Mouse (Mus musculus): ENCODE results near the gene Ccdc69. TPM values are rescaled to one million over a fixed set of nuclear protein-coding genes. Genes with fewer than 3 reads are reported as not detected.

Ccdc69 gene
- polyA plus RNA-seq, 1 experiment from 2014 or later, result 0.39 TPM

GRCm38 (mm10) chr11:55089892-55090291, 12.0 kb upstream of the Ccdc69 start:
- DNase-seq (ENCODE audit: low spot score), result no peak
- Histone ChIP-seq H3K27me3 (ENCODE audit: low read depth, poor library complexity, severe bottlenecking) (peaks cover 6% of the 10 kb centered on the region; the same call in 1 of the 2 replicates), H3K4me1 (peaks cover 3% of the 10 kb centered on the region), H3K36me3 (no peaks in the 10 kb centered on the region), H3K27ac (replicated peaks) (no peak overlapping the region), H3K4me3 (no peak overlapping the region), H3K9me3 (replicated peaks) (no peaks in the 10 kb centered on the region)
- 83% methylated on average over 2 of the region's 2 CpGs for WGBS

GRCm38 (mm10) chr11:55087006-55087405, 9.1 kb upstream of the Ccdc69 start:
- H3K4me3 ChIP-seq, result no peak overlapping the region
- DNase-seq (ENCODE audit: low spot score), result peak; percentile 79
- peaks cover 3% of the 10 kb centered on the region for H3K4me1 ChIP-seq
- H3K36me3 ChIP-seq, result no peaks in the 10 kb centered on the region
- peaks cover 6% of the 10 kb centered on the region; the same call in 1 of the 2 replicates for H3K27me3 ChIP-seq (ENCODE audit: low read depth, poor library complexity, severe bottlenecking)
- H3K27ac ChIP-seq (replicated peaks), result no peak overlapping the region
- 0 out of 2 replicates have a peak, but pooled peaks cover 3% of the 10 kb centered on the region for H3K9me3 ChIP-seq (replicated peaks)
- 5% methylated on average over 10 of the region's 10 CpGs for WGBS

GRCm38 (mm10) chr11:55085396-55085795, 7.5 kb upstream of the Ccdc69 start:
- Histone ChIP-seq H3K27me3 (ENCODE audit: low read depth, poor library complexity, severe bottlenecking) (peaks cover 6% of the 10 kb centered on the region; the same call in 1 of the 2 replicates), H3K9me3 (replicated peaks) (0 out of 2 replicates have a peak, but pooled peaks cover 5% of the 10 kb centered on the region), H3K27ac (replicated peaks) (no peak overlapping the region), H3K4me3 (no peak overlapping the region), H3K36me3 (no peaks in the 10 kb centered on the region), H3K4me1 (peaks cover 3% of the 10 kb centered on the region)
- WGBS, result 61% methylated on average over 5 of the region's 5 CpGs
- DNase-seq (ENCODE audit: low spot score), result no peak

- no peak overlapping the region for H3K4me3 ChIP-seq
- 81% methylated on average over 4 of the region's 4 CpGs for WGBS
- H3K4me1 ChIP-seq, result peaks cover 3% of the 10 kb centered on the region
- H3K27me3 ChIP-seq (ENCODE audit: low read depth, poor library complexity, severe bottlenecking), result peaks cover 8% of the 10 kb centered on the region
- no peaks in the 10 kb centered on the region for H3K36me3 ChIP-seq
- H3K27ac ChIP-seq (replicated peaks), result no peak overlapping the region
- DNase-seq (ENCODE audit: low spot score), result no peak
- peaks cover 5% of the 10 kb centered on the region; the same call in 1 of the 2 replicates for H3K9me3 ChIP-seq (replicated peaks)
Measured at GRCm38 (mm10) chr11:55084629-55085028, 6.7 kb upstream of the Ccdc69 start.

GRCm38 (mm10) chr11:55081206-55081605, 3.3 kb upstream of the Ccdc69 start:
- DNase-seq (ENCODE audit: low spot score), result no peak

GRCm38 (mm10) chr11:55079180-55079579, 1.2 kb upstream of the Ccdc69 start:
- 78% methylated on average over 4 of the region's 4 CpGs for WGBS
- Histone ChIP-seq H3K27ac (replicated peaks) (no peak overlapping the region), H3K4me3 (no peak overlapping the region), H3K9me3 (replicated peaks) (peaks cover 5% of the 10 kb centered on the region; the same call in 1 of the 2 replicates), H3K27me3 (ENCODE audit: low read depth, poor library complexity, severe bottlenecking) (peaks cover 40% of the 10 kb centered on the region), H3K4me1 (peaks cover 19% of the 10 kb centered on the region), H3K36me3 (no peaks in the 10 kb centered on the region)
- DNase-seq (ENCODE audit: low spot score), result no peak

More at GRCm38 (mm10) chr11:55081206-55081605, 3.3 kb upstream of the Ccdc69 start:
- peaks cover 5% of the 10 kb centered on the region; the same call in 1 of the 2 replicates for H3K9me3 ChIP-seq (replicated peaks)
- no peak overlapping the region for H3K4me3 ChIP-seq
- no peaks in the 10 kb centered on the region for H3K36me3 ChIP-seq
- peaks cover 19% of the 10 kb centered on the region for H3K4me1 ChIP-seq
- no peak overlapping the region for H3K27ac ChIP-seq (replicated peaks)
- 89% methylated on average over 9 of the region's 9 CpGs for WGBS
- H3K27me3 ChIP-seq (ENCODE audit: low read depth, poor library complexity, severe bottlenecking), result peaks cover 37% of the 10 kb centered on the region

- Histone ChIP-seq H3K36me3 (no peaks in the 10 kb centered on the region), H3K9me3 (replicated peaks) (peaks cover 5% of the 10 kb centered on the region; the same call in 1 of the 2 replicates), H3K27me3 (ENCODE audit: low read depth, poor library complexity, severe bottlenecking) (peaks cover 40% of the 10 kb centered on the region), H3K27ac (replicated peaks) (no peak overlapping the region), H3K4me3 (peak overlapping the region; percentile 63), H3K4me1 (peaks cover 19% of the 10 kb centered on the region)
- no peak for DNase-seq (ENCODE audit: low spot score)
- 65% methylated on average over 3 of the region's 3 CpGs for WGBS
Measured at GRCm38 (mm10) chr11:55078502-55078901, 571 bp upstream of the Ccdc69 start.

GRCm38 (mm10) chr11:55076234-55076633, 1.7 kb downstream of the Ccdc69 start:
- Histone ChIP-seq H3K36me3 (no peaks in the 10 kb centered on the region), H3K4me3 (no peak overlapping the region), H3K4me1 (peaks cover 19% of the 10 kb centered on the region), H3K27me3 (ENCODE audit: low read depth, poor library complexity, severe bottlenecking) (peaks cover 40% of the 10 kb centered on the region), H3K9me3 (replicated peaks) (no peaks in the 10 kb centered on the region; the same call in 1 of the 2 replicates), H3K27ac (replicated peaks) (no peak overlapping the region)
- DNase-seq (ENCODE audit: low spot score), result no peak
- 88% methylated on average over 5 of the region's 5 CpGs for WGBS

- DNase-seq (ENCODE audit: low spot score), result no peak
- 88% methylated on average over 2 of the region's 2 CpGs for WGBS
- no peak overlapping the region for H3K27ac ChIP-seq (replicated peaks)
- peaks cover 40% of the 10 kb centered on the region for H3K27me3 ChIP-seq (ENCODE audit: low read depth, poor library complexity, severe bottlenecking)
- no peaks in the 10 kb centered on the region; the same call in 1 of the 2 replicates for H3K9me3 ChIP-seq (replicated peaks)
- no peak overlapping the region for H3K4me3 ChIP-seq
- H3K4me1 ChIP-seq, result peaks cover 19% of the 10 kb centered on the region
- no peaks in the 10 kb centered on the region for H3K36me3 ChIP-seq
Measured at GRCm38 (mm10) chr11:55075602-55076001, 2.3 kb downstream of the Ccdc69 start.

GRCm38 (mm10) chr11:55073191-55073590, 4.7 kb downstream of the Ccdc69 start:
- Histone ChIP-seq H3K27ac (replicated peaks) (no peak overlapping the region), H3K4me1 (peaks cover 17% of the 10 kb centered on the region), H3K27me3 (ENCODE audit: low read depth, poor library complexity, severe bottlenecking) (peaks cover 23% of the 10 kb centered on the region), H3K36me3 (no peaks in the 10 kb centered on the region), H3K4me3 (no peak overlapping the region), H3K9me3 (replicated peaks) (no peaks in the 10 kb centered on the region)
- WGBS, result 83% methylated on average over 10 of the region's 10 CpGs
- DNase-seq (ENCODE audit: low spot score), result no peak

- Histone ChIP-seq H3K4me3 (no peak overlapping the region), H3K4me1 (peaks cover 10% of the 10 kb centered on the region), H3K27ac (replicated peaks) (no peak overlapping the region), H3K36me3 (no peaks in the 10 kb centered on the region), H3K27me3 (ENCODE audit: low read depth, poor library complexity, severe bottlenecking) (peaks cover 15% of the 10 kb centered on the region), H3K9me3 (replicated peaks) (no peaks in the 10 kb centered on the region)
- DNase-seq (ENCODE audit: low spot score), result no peak
- 86% methylated on average over 8 of the region's 8 CpGs for WGBS
Measured at GRCm38 (mm10) chr11:55072467-55072866, 5.5 kb downstream of the Ccdc69 start.

GRCm38 (mm10) chr11:55071344-55071743, 6.6 kb downstream of the Ccdc69 start:
- Histone ChIP-seq H3K27me3 (ENCODE audit: low read depth, poor library complexity, severe bottlenecking) (peaks cover 4% of the 10 kb centered on the region), H3K4me1 (peaks cover 9% of the 10 kb centered on the region; the same call in 1 of the 2 replicates), H3K9me3 (replicated peaks) (no peaks in the 10 kb centered on the region), H3K4me3 (no peak overlapping the region), H3K27ac (replicated peaks) (no peak overlapping the region), H3K36me3 (no peaks in the 10 kb centered on the region)
- DNase-seq (ENCODE audit: low spot score), result no peak
- 88% methylated on average over 5 of the region's 5 CpGs for WGBS

- Histone ChIP-seq H3K36me3 (no peaks in the 10 kb centered on the region), H3K4me1 (peaks cover 9% of the 10 kb centered on the region; the same call in 1 of the 2 replicates), H3K9me3 (replicated peaks) (no peaks in the 10 kb centered on the region), H3K4me3 (no peak overlapping the region), H3K27me3 (ENCODE audit: low read depth, poor library complexity, severe bottlenecking) (no peaks in the 10 kb centered on the region), H3K27ac (replicated peaks) (no peak overlapping the region)
- no peak for DNase-seq (ENCODE audit: low spot score)
- WGBS, result 44% methylated on average over 2 of the region's 2 CpGs
Measured at GRCm38 (mm10) chr11:55069023-55069422, 8.9 kb downstream of the Ccdc69 start.

All from midbrain, embryonic 10.5 days (tissue).